Mouse (Mus musculus): ENCODE measurements around the gene Plagl1.

The Plagl1 gene

GRCm38 (mm10) chr10:13135276-13135675, 75.0 kb downstream of the Plagl1 start:
- no peak for DNase-seq (ENCODE audit: low spot score)

- no peak for DNase-seq (ENCODE audit: low spot score)
Observed at GRCm38 (mm10) chr10:13135751-13136150, 75.4 kb downstream of the Plagl1 start.

- DNase-seq (ENCODE audit: low spot score) = no peak
Observed at GRCm38 (mm10) chr10:13137906-13138305, 77.6 kb downstream of the Plagl1 start.

GRCm38 (mm10) chr10:13140434-13140833, 80.1 kb downstream of the Plagl1 start:
- no peak for DNase-seq (ENCODE audit: low spot score)

GRCm38 (mm10) chr10:13150435-13150834, 90.1 kb downstream of the Plagl1 start:
- no peak for DNase-seq (ENCODE audit: low spot score)

GRCm38 (mm10) chr10:13151353-13151752, 91.0 kb downstream of the Plagl1 start:
- DNase-seq (ENCODE audit: low spot score) = no peak

GRCm38 (mm10) chr10:13152811-13153364, 92.6 kb downstream of the Plagl1 start:
- no peak for DNase-seq (ENCODE audit: low spot score)

- DNase-seq (ENCODE audit: low spot score) = no peak
Observed at GRCm38 (mm10) chr10:13155377-13155776, 95.1 kb downstream of the Plagl1 start.

GRCm38 (mm10) chr10:13160913-13161312, 100.6 kb downstream of the Plagl1 start:
- no peak for DNase-seq (ENCODE audit: low spot score)

GRCm38 (mm10) chr10:13162031-13162430, 101.7 kb downstream of the Plagl1 start:
- DNase-seq (ENCODE audit: low spot score) = no peak

- DNase-seq (ENCODE audit: low spot score) = no peak
Observed at GRCm38 (mm10) chr10:13168461-13168860, 108.2 kb downstream of the Plagl1 start.

- no peak for DNase-seq (ENCODE audit: low spot score)
Observed at GRCm38 (mm10) chr10:13170739-13171448, 110.6 kb downstream of the Plagl1 start.

- no peak for DNase-seq (ENCODE audit: low spot score)
Observed at GRCm38 (mm10) chr10:13171461-13171860, 111.2 kb downstream of the Plagl1 start.

GRCm38 (mm10) chr10:13172798-13173221, 112.5 kb downstream of the Plagl1 start:
- no peak for DNase-seq (ENCODE audit: low spot score)

- no peak for DNase-seq (ENCODE audit: low spot score)
Observed at GRCm38 (mm10) chr10:13175866-13176265, 115.6 kb downstream of the Plagl1 start.

- DNase-seq (ENCODE audit: low spot score) = no peak
Observed at GRCm38 (mm10) chr10:13177973-13178624, 117.8 kb downstream of the Plagl1 start, which contains the start of gene Zc2hc1b. TSS of gene Zc2hc1b (minus strand) at chr10:13178023.

GRCm38 (mm10) chr10:13180211-13180610, 119.9 kb downstream of the Plagl1 start:
- DNase-seq (ENCODE audit: low spot score) = no peak
